Mouse (Mus musculus): Measurements from ENCODE around the gene Dnmt3a.

DNA sequence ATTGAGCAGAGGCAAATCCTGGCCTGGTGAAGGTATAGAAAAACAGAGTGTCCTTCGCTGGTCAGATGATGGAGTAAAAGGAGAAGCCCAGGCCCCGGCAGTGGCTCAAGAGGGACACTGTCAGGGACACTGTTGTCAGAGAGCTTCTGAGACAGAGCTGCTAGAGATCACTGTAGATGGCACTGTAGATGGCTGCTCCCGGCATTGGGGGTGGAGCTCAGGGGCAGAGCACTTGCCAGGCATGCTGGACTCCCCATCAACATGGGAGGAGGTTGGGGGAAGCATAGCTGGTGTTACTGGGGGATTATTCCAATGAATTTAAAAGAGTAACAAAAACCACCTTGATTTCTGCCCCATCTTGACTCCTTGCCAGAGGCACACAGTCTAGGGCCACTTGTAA lies 51.4 kb downstream of the Dnmt3a start:
- TF ChIP-seq JUND (conservative IDR thresholded peaks at IDR 0.05; ENCODE audit: low read depth, low read length), result no peak
- no peak for TF ChIP-seq POLR2A (IDR thresholded peaks at IDR 0.05; ENCODE audit: low read depth, low read length)
- no peak for TF ChIP-seq CTCF (conservative IDR thresholded peaks at IDR 0.05 in 1 of 2, IDR thresholded peaks at IDR 0.05 in 1 of 2; ENCODE audit: low read depth in 2 of 2, low read length in 2 of 2)
- TF ChIP-seq E2F4 (IDR thresholded peaks at IDR 0.05; ENCODE audit: insufficient replicate concordance, low read depth, low read length), result no peak
- TF ChIP-seq MEF2A (IDR thresholded peaks at IDR 0.05; ENCODE audit: borderline replicate concordance, low read depth, low read length), result no peak
- no peak for TF ChIP-seq TCF12 (IDR thresholded peaks at IDR 0.05; ENCODE audit: low read depth, low read length)
- no peak for TF ChIP-seq POLR2AphosphoS2 (IDR thresholded peaks at IDR 0.05; ENCODE audit: low read depth, low read length)
- no peak for TF ChIP-seq HCFC1 (IDR thresholded peaks at IDR 0.05; ENCODE audit: low read depth, low read length)
- TF ChIP-seq EP300 (IDR thresholded peaks at IDR 0.05; ENCODE audit: low read length), result no peak
- no peak for TF ChIP-seq CHD1 (IDR thresholded peaks at IDR 0.05; ENCODE audit: low read depth, low read length)
- TF ChIP-seq ZMIZ1 (IDR thresholded peaks at IDR 0.05; ENCODE audit: low read depth, low read length), result no peak
- TF ChIP-seq ZNF384 (IDR thresholded peaks at IDR 0.05; ENCODE audit: low read depth, low read length), result no peak
- no peak for TF ChIP-seq RAD21 (IDR thresholded peaks at IDR 0.05; ENCODE audit: low read depth, low read length)
- no peak for TF ChIP-seq UBTF (IDR thresholded peaks at IDR 0.05; ENCODE audit: low read depth, low read length)

Data from CH12.LX (cell line).